Mouse (Mus musculus) cortical plate, adult 2 months (tissue): ENCODE data around the gene Sv2a.

Experiments used
- CTCF ChIP-seq: fragments of 200-500 bp; IDR thresholded peaks from 2 replicates; pipeline ENCODE4 v1.5.1; 2011; ENCODE audit warnings: mild to moderate bottlenecking, control low read depth, low read length; ENCODE audit not compliant: insufficient read depth; ENCODE audit errors: extremely low read depth
- POLR2A ChIP-seq: fragments of 200-500 bp; IDR thresholded peaks from 2 replicates; pipeline ENCODE4 v1.6.1; 2011; ENCODE audit warnings: mild to moderate bottlenecking, low read length, control low read depth; ENCODE audit not compliant: insufficient read depth; ENCODE audit errors: extremely low read depth

DNA sequence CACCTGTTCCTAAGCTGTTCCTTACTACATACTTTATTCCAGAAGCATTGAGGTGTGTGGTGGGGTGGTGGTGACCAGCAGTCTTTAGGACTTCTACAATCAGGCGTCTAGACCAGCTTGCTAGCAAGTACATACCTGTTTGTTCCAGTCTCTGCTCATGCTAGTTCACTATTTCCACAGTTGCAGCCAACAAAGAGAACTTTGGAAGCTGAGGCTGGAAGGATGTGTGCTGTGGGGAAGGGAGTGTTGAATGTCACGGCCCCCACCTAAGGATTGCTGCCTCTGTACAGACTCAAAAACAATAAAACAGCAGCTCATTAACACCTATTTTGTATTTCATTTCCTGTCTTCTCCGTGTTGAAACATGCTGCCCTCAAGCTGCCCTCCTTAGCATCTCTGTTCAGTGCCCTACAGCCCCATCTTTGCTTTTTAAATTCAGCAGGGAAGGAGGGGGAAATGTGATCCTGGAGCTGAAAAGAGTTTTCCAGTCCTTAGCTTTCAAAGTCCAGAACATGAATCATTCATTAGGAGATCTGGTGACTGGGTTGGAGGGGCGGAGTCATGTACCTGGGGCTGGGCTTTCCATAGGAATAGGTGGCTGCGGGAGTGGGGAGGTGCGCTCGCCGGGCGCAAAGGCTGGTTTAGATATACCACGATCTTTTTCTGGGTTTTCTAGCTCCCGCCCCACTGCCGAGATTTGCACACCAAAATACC is 20.0 kb upstream of the Sv2a start:
- TF ChIP-seq CTCF (no peak), POLR2A (peak; percentile 70; the same call in 1 of the 2 replicates)
